Mouse (Mus musculus) hindbrain, embryonic 12.5 days (tissue): ENCODE measurements around the gene Ldb1. TPM values are rescaled to one million over a fixed set of nuclear protein-coding genes. Genes with fewer than 3 reads are reported as not detected.

Experiments
- ATAC-seq: fragments of 200-750 bp; cut with Nextera tagmentation; 2 replicates; pipeline ENCODE4 v1.8.0; 2017; ENCODE audit warnings: moderate TSS enrichment; ENCODE audit not compliant: low FRiP score
- H3K27ac ChIP-seq: fragments of 300-500 bp; sonication (generic); 2 replicates; pipeline ENCODE4 v1.5.1; 2016; ENCODE audit warnings: mild to moderate bottlenecking
- H3K27me3 ChIP-seq: fragments of 300-500 bp; sonication (generic); 2 replicates; pipeline ENCODE4 v1.6.1; 2016; ENCODE audit warnings: mild to moderate bottlenecking
- H3K36me3 ChIP-seq: fragments of 300-500 bp; sonication (generic); 2 replicates; pipeline ENCODE4 v1.6.1; 2016; ENCODE audit warnings: mild to moderate bottlenecking
- H3K4me1 ChIP-seq: fragments of 300-500 bp; sonication (generic); 2 replicates; pipeline ENCODE4 v1.6.1; 2016
- H3K4me2 ChIP-seq: fragments of 300-500 bp; sonication (generic); replicated peaks from 2 replicates; pipeline ENCODE4 v1.6.1; 2016; ENCODE audit warnings: mild to moderate bottlenecking
- H3K4me3 ChIP-seq: fragments of 300-500 bp; sonication (generic); 2 replicates; pipeline ENCODE4 v1.5.1; 2016; ENCODE audit warnings: mild to moderate bottlenecking
- H3K9ac ChIP-seq: fragments of 300-500 bp; sonication (generic); 2 replicates; pipeline ENCODE4 v1.6.1; 2016; ENCODE audit warnings: mild to moderate bottlenecking, moderate library complexity
- H3K9me3 ChIP-seq: fragments of 300-500 bp; sonication (generic); replicated peaks from 2 replicates; pipeline ENCODE4 v1.6.1; 2016; ENCODE audit warnings: mild to moderate bottlenecking
- WGBS: fragments of 180-500 bp; shearing (Covaris S2); methylation state at CpG from one replicate; pipeline ENCODE4 v1.1.7; 2016; 5-methylcytosine and 5-hydroxymethylcytosine counted together
- polyA plus RNA-seq: library from polyadenylated mRNA; unstranded; fragments of >200 nt; fragmentation: Nextera tagmentation; extraction: Ambion mirVana; gene quantifications from 2 replicates; pipeline ENCODE4 v1.2.1, GENCODE M21; 2016

The Ldb1 gene
- polyA plus RNA-seq, 1 experiment from 2014 or later, result 138 TPM

- no peaks in the 10 kb centered on the region for H3K36me3 ChIP-seq
- peaks cover 62% of the 10 kb centered on the region for H3K4me1 ChIP-seq
- peak overlapping the region; percentile 99 for H3K9ac ChIP-seq
- H3K27ac ChIP-seq, result peak overlapping the region; percentile 99
- no peaks in the 10 kb centered on the region for H3K9me3 ChIP-seq
- peak overlapping the region; percentile 90 for H3K4me3 ChIP-seq
- peak; percentile 46 for ATAC-seq
- peak overlapping the region; percentile 84 for H3K4me2 ChIP-seq
- whole genome bisulfite sequencing, result 4% methylated on average over 6 of the region's 6 CpGs
- no peaks in the 10 kb centered on the region for H3K27me3 ChIP-seq
Observed at GRCm38 (mm10) chr19:46042476-46043011, 2.5 kb downstream of the Ldb1 start.

GRCm38 (mm10) chr19:46041933-46042475 lies 3.0 kb downstream of the Ldb1 start:
- peak overlapping the region; percentile 84 for H3K4me2 ChIP-seq
- peak overlapping the region; percentile 90 for H3K4me3 ChIP-seq
- no peaks in the 10 kb centered on the region for H3K36me3 ChIP-seq
- ATAC-seq, result peak; percentile 70
- no peaks in the 10 kb centered on the region for H3K9me3 ChIP-seq
- peaks cover 68% of the 10 kb centered on the region for H3K4me1 ChIP-seq
- peak overlapping the region; percentile 99 for H3K9ac ChIP-seq
- H3K27ac ChIP-seq, result peak overlapping the region; percentile 99
- 3% methylated on average over 12 of the region's 14 CpGs for WGBS
- no peaks in the 10 kb centered on the region for H3K27me3 ChIP-seq

GRCm38 (mm10) chr19:46041299-46041932 lies 3.6 kb downstream of the Ldb1 start:
- ATAC-seq, result no peak
- no peaks in the 10 kb centered on the region for H3K27me3 ChIP-seq
- H3K36me3 ChIP-seq, result peaks cover 1% of the 10 kb centered on the region; the same call in 1 of the 2 replicates
- peak overlapping the region; percentile 99 for H3K27ac ChIP-seq
- H3K9me3 ChIP-seq, result no peaks in the 10 kb centered on the region
- peaks cover 72% of the 10 kb centered on the region for H3K4me1 ChIP-seq
- peak overlapping the region; percentile 90 for H3K4me3 ChIP-seq
- peak overlapping the region; percentile 99 for H3K9ac ChIP-seq
- H3K4me2 ChIP-seq, result peak overlapping the region; percentile 84
- WGBS, result 9% methylated on average over 7 of the region's 7 CpGs

- H3K9me3 ChIP-seq, result no peaks in the 10 kb centered on the region
- no peaks in the 10 kb centered on the region for H3K27me3 ChIP-seq
- peak overlapping the region; percentile 99 for H3K4me3 ChIP-seq
- H3K9ac ChIP-seq, result peak overlapping the region; percentile 98
- H3K36me3 ChIP-seq, result peaks cover 12% of the 10 kb centered on the region
- peak overlapping the region; percentile 98 for H3K27ac ChIP-seq
- H3K4me1 ChIP-seq, result peaks cover 71% of the 10 kb centered on the region
- ATAC-seq, result no peak
- 43% methylated on average over 14 of the region's 14 CpGs for WGBS
- H3K4me2 ChIP-seq, result peak overlapping the region; percentile 84
Observed at GRCm38 (mm10) chr19:46040149-46040902, 4.7 kb downstream of the Ldb1 start.

- H3K4me3 ChIP-seq, result peak overlapping the region; percentile 99
- peak; percentile 71 for ATAC-seq
- H3K9me3 ChIP-seq, result no peaks in the 10 kb centered on the region
- peak overlapping the region; percentile 98 for H3K27ac ChIP-seq
- H3K9ac ChIP-seq, result peak overlapping the region; percentile 98
- peaks cover 21% of the 10 kb centered on the region for H3K36me3 ChIP-seq
- H3K27me3 ChIP-seq, result no peaks in the 10 kb centered on the region
- 2% methylated on average over 10 of the region's 30 CpGs for WGBS
- H3K4me1 ChIP-seq, result peaks cover 71% of the 10 kb centered on the region
- H3K4me2 ChIP-seq, result peak overlapping the region; percentile 84
Observed at GRCm38 (mm10) chr19:46039478-46039877, 5.5 kb downstream of the Ldb1 start.

- peaks cover 27% of the 10 kb centered on the region for H3K36me3 ChIP-seq
- peak overlapping the region; percentile 98 for H3K27ac ChIP-seq
- H3K4me1 ChIP-seq, result peaks cover 67% of the 10 kb centered on the region
- H3K27me3 ChIP-seq, result no peaks in the 10 kb centered on the region
- 0% methylated on average over 15 of the region's 17 CpGs for WGBS
- peak overlapping the region; percentile 99 for H3K4me3 ChIP-seq
- peak; percentile 31 for ATAC-seq
- peak overlapping the region; percentile 84 for H3K4me2 ChIP-seq
- no peaks in the 10 kb centered on the region for H3K9me3 ChIP-seq
- H3K9ac ChIP-seq, result peak overlapping the region; percentile 98
Observed at GRCm38 (mm10) chr19:46038851-46039260, 6.2 kb downstream of the Ldb1 start.

- ATAC-seq, result no peak
- 15% methylated on average over 13 of the region's 13 CpGs for WGBS
- Histone ChIP-seq H3K27ac (peak overlapping the region; percentile 98), H3K9me3 (no peaks in the 10 kb centered on the region), H3K9ac (peak overlapping the region; percentile 98), H3K4me1 (peaks cover 60% of the 10 kb centered on the region), H3K36me3 (peaks cover 34% of the 10 kb centered on the region), H3K27me3 (no peaks in the 10 kb centered on the region), H3K4me3 (peak overlapping the region; percentile 99), H3K4me2 (peak overlapping the region; percentile 84)
Observed at GRCm38 (mm10) chr19:46037925-46038850, 6.8 kb downstream of the Ldb1 start.

- Histone ChIP-seq H3K36me3 (peaks cover 42% of the 10 kb centered on the region), H3K4me3 (peak overlapping the region; percentile 99), H3K27ac (peak overlapping the region; percentile 98), H3K4me1 (peaks cover 52% of the 10 kb centered on the region), H3K9me3 (no peaks in the 10 kb centered on the region), H3K27me3 (no peaks in the 10 kb centered on the region), H3K4me2 (peak overlapping the region; percentile 84), H3K9ac (peak overlapping the region; percentile 98)
- no peak for ATAC-seq
- 24% methylated on average over 6 of the region's 6 CpGs for WGBS
Observed at GRCm38 (mm10) chr19:46037243-46037924, 7.6 kb downstream of the Ldb1 start.

GRCm38 (mm10) chr19:46036477-46037242 lies 8.4 kb downstream of the Ldb1 start:
- peaks cover 45% of the 10 kb centered on the region for H3K4me1 ChIP-seq
- no peak for ATAC-seq
- H3K27ac ChIP-seq, result peak overlapping the region; percentile 98
- H3K9me3 ChIP-seq, result no peaks in the 10 kb centered on the region
- H3K36me3 ChIP-seq, result peaks cover 49% of the 10 kb centered on the region
- H3K4me2 ChIP-seq, result peak overlapping the region; percentile 84
- H3K9ac ChIP-seq, result peak overlapping the region; percentile 98
- no peaks in the 10 kb centered on the region for H3K27me3 ChIP-seq
- H3K4me3 ChIP-seq, result peak overlapping the region; percentile 99
- WGBS, result 73% methylated on average over 13 of the region's 13 CpGs

- peaks cover 38% of the 10 kb centered on the region for H3K4me1 ChIP-seq
- H3K36me3 ChIP-seq, result peaks cover 54% of the 10 kb centered on the region
- H3K4me2 ChIP-seq, result peak overlapping the region; percentile 84; the same call in 1 of the 2 replicates
- no peak overlapping the region for H3K9ac ChIP-seq
- H3K27me3 ChIP-seq, result no peaks in the 10 kb centered on the region
- WGBS, result 87% methylated on average over 13 of the region's 13 CpGs
- no peak overlapping the region for H3K4me3 ChIP-seq
- no peak overlapping the region for H3K27ac ChIP-seq
- no peak for ATAC-seq
- no peaks in the 10 kb centered on the region for H3K9me3 ChIP-seq
Observed at GRCm38 (mm10) chr19:46035971-46036370, 9.0 kb downstream of the Ldb1 start.
